Comparison of ENCODE assay signal across 8 mouse cellular contexts in genomic region chr11:59226787-59227603, GRCm38 (mm10). TPM values are rescaled to one million over a fixed set of nuclear protein-coding genes. Genes with fewer than 3 reads are reported as not detected.
DNase-seq lines count a peak whose midpoint lies in the region; ATAC-seq and TF ChIP-seq lines count a peak whose summit lies in the region.

No protein-coding gene starts in this region.

- H3K27me3 ChIP-seq in C2C12 (ENCODE audit: control insufficient read depth, insufficient read depth, insufficient read length): no peaks in the 10 kb centered on the region
- H3K27me3 ChIP-seq in forebrain, embryonic 10.5 days (ENCODE audit: poor library complexity, severe bottlenecking): no peaks in the 10 kb centered on the region

- DNase-seq in 3134 (ENCODE audit: extremely low read depth, insufficient read length, low spot score): peak; percentile 18
- no peak for DNase-seq in forebrain, embryonic 10.5 days (ENCODE audit: extremely low spot score, low spot score)
- peak; percentile 67 for DNase-seq in kidney, adult 9 months
- DNase-seq in right cerebral cortex, adult 18-20 months: no peak
- DNase-seq in cerebellum, adult 11-12 months: no peak
- no peak for DNase-seq in urinary bladder, postnatal 25 days (ENCODE audit: low spot score)

- peak overlapping the region; percentile 100 for H3K4me3 ChIP-seq in C2C12 (ENCODE audit: insufficient read depth, poor library complexity, severe bottlenecking)
- peak overlapping the region; percentile 99 for H3K4me3 ChIP-seq in forebrain, embryonic 10.5 days

- peaks cover 64% of the 10 kb centered on the region for H3K79me3 ChIP-seq in C2C12 (ENCODE audit: low read depth)

- ATAC-seq in megakaryocyte, adult 5-6 weeks (ENCODE audit: poor library complexity, severe bottlenecking): peak; percentile 34

- peaks cover 48% of the 10 kb centered on the region for H3K4me1 ChIP-seq in forebrain, embryonic 10.5 days

- TF ChIP-seq CTCF in C2C12 (IDR thresholded peaks at IDR 0.05; ENCODE audit: control insufficient read depth, insufficient read depth, insufficient read length): no peak

- peaks cover 35% of the 10 kb centered on the region for H3K36me3 ChIP-seq in C2C12 (ENCODE audit: control insufficient read depth, insufficient read depth)
- peaks cover 29% of the 10 kb centered on the region for H3K36me3 ChIP-seq in forebrain, embryonic 10.5 days (replicated peaks)

- peaks cover 71% of the 10 kb centered on the region for H3K79me2 ChIP-seq in C2C12 (ENCODE audit: control insufficient read depth, insufficient read depth)

- 10% methylated on average over 21 of the region's 21 CpGs for WGBS in forebrain, embryonic 10.5 days

- H3K27ac ChIP-seq in forebrain, embryonic 10.5 days: peak overlapping the region; percentile 98

- H3K9me3 ChIP-seq in forebrain, embryonic 10.5 days: no peaks in the 10 kb centered on the region

- H3ac ChIP-seq in C2C12 (ENCODE audit: control insufficient read depth, insufficient read length, low read depth): peak overlapping the region; percentile 99

TF ChIP-seq in C2C12, 6 proteins besides CTCF, POLR2A, EP300 and RAD21:
- TF ChIP-seq CEBPB (IDR thresholded peaks at IDR 0.05; ENCODE audit: low read depth) (no peak), MAX (IDR thresholded peaks at IDR 0.05) (no peak), MYOD1 (IDR thresholded peaks at IDR 0.05; ENCODE audit: control insufficient read depth, insufficient read length, low read depth) (no peak), USF1 (IDR thresholded peaks at IDR 0.05; ENCODE audit: low read depth) (no peak), FOSL1 (IDR thresholded peaks at IDR 0.05; ENCODE audit: insufficient read depth, low read length, poor library complexity, severe bottlenecking) (no peak)

RNA-seq across cellular contexts. Expression of gene Arf1, which starts 1.1 kb away (rescaled TPM):
- polyA plus RNA-seq in C2C12 (2012; fragmentation: generic; extraction: Trizol): 636 TPM
- polyA plus RNA-seq in forebrain, embryonic 10.5 days (2016; fragmentation: Nextera tagmentation; extraction: Ambion mirVana): 613 and 629 TPM in 2 replicates
- total RNA-seq in megakaryocyte, adult 5-6 weeks (2015): 312 and 325 TPM in 2 replicates
- total RNA-seq in megakaryocyte, adult 5-6 weeks (2017): 342 and 408 TPM in 2 replicates

RNA-seq across cellular contexts. Expression of gene 2310033P09Rik, which starts 18.9 kb away (rescaled TPM):
- polyA plus RNA-seq in C2C12 (2012; fragmentation: generic; extraction: Trizol): 17.8 TPM
- polyA plus RNA-seq in forebrain, embryonic 10.5 days (2016; fragmentation: Nextera tagmentation; extraction: Ambion mirVana): 44.8 and 46.8 TPM in 2 replicates
- 8.3 and 8.6 TPM in 2 replicates for total RNA-seq in megakaryocyte, adult 5-6 weeks (2015)
- 7.2 and 8.7 TPM in 2 replicates for total RNA-seq in megakaryocyte, adult 5-6 weeks (2017)

RNA-seq across cellular contexts. Expression of gene Mrpl55, which starts 24.7 kb away (rescaled TPM):
- 44.7 TPM for polyA plus RNA-seq in C2C12 (2012; fragmentation: generic; extraction: Trizol)
- polyA plus RNA-seq in forebrain, embryonic 10.5 days (2016; fragmentation: Nextera tagmentation; extraction: Ambion mirVana): 123 and 130 TPM in 2 replicates
- 14.7 and 17.6 TPM in 2 replicates for total RNA-seq in megakaryocyte, adult 5-6 weeks (2015)
- total RNA-seq in megakaryocyte, adult 5-6 weeks (2017): 35.3 and 36.2 TPM in 2 replicates

RNA-seq across cellular contexts. Expression of gene Guk1, which starts 35.0 kb away (rescaled TPM):
- polyA plus RNA-seq in C2C12 (2012; fragmentation: generic; extraction: Trizol): 81.0 TPM
- 129 and 135 TPM in 2 replicates for polyA plus RNA-seq in forebrain, embryonic 10.5 days (2016; fragmentation: Nextera tagmentation; extraction: Ambion mirVana)
- total RNA-seq in megakaryocyte, adult 5-6 weeks (2015): 20.6 and 25.1 TPM in 2 replicates
- 13.8 and 20.1 TPM in 2 replicates for total RNA-seq in megakaryocyte, adult 5-6 weeks (2017)

RNA-seq across cellular contexts. Expression of gene Gjc2, which starts 44.0 kb away (rescaled TPM):
- polyA plus RNA-seq in C2C12 (2012; fragmentation: generic; extraction: Trizol): 0.02 TPM
- not detected in 2 replicates for polyA plus RNA-seq in forebrain, embryonic 10.5 days (2016; fragmentation: Nextera tagmentation; extraction: Ambion mirVana)
- not detected in 2 replicates for total RNA-seq in megakaryocyte, adult 5-6 weeks (2015)
- not detected in 2 replicates for total RNA-seq in megakaryocyte, adult 5-6 weeks (2017)

Comparison
In these comparisons a context has a peak if more than half of its experiments do, and no peak if none do; other contexts are left out.
1. DNase-seq: peak in 3134 (single experiment) and kidney, adult 9 months (single experiment); none in forebrain, embryonic 10.5 days (single experiment), right cerebral cortex, adult 18-20 months (single experiment), cerebellum, adult 11-12 months (single experiment) and urinary bladder, postnatal 25 days (single experiment).